Mouse (Mus musculus): ENCODE data around the gene Aurka.

Aurka gene

GRCm38 (mm10) chr2:172328248-172328647 lies 42.1 kb downstream of the Aurka start:
- no peak for DNase-seq

- peak in 1 of 2 experiments; percentile 18 for DNase-seq
These were observed 49.5 kb downstream of the Aurka start for GRCm38 (mm10) chr2:172320878-172321277.

GRCm38 (mm10) chr2:172311731-172312130 lies 58.6 kb downstream of the Aurka start:
- no peak for DNase-seq

GRCm38 (mm10) chr2:172306544-172306943 lies 63.8 kb downstream of the Aurka start:
- DNase-seq = no peak

All from cerebellum, postnatal 25 days (tissue).